Mouse (Mus musculus): ENCODE measurements around the gene Cpn2.

DNA sequence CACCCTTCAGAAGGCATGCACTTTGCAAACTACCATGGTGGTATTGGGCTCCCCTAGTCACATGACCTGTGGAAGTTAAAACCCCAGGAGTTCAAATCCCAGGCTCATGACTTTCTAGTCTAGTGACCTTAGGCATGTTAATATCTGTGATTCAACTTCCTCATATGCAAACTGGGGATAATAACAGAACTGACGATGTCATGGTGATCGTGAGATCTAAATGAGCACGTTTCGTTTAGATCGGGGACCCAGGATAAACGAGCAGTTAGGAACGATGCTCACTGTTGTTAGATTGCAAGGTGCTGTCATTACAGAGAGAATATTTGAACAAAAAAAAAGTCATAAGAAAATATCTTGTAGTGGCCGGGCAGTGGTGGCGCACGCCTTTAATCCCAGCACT lies 5.1 kb downstream of the Cpn2 start:
- TF ChIP-seq CTCF (IDR thresholded peaks at IDR 0.05; ENCODE audit: control insufficient read depth, insufficient read depth, insufficient read length) (no peak), USF1 (IDR thresholded peaks at IDR 0.05; ENCODE audit: low read depth) (no peak), MYOD1 (IDR thresholded peaks at IDR 0.05; ENCODE audit: control insufficient read depth, insufficient read length, low read depth) (no peak), MAX (IDR thresholded peaks at IDR 0.05) (no peak)
